22 mouse cellular contexts compared by ENCODE assay signal in genomic region chr4:134342213-134342779, GRCm38 (mm10). TPM values are rescaled to one million over a fixed set of nuclear protein-coding genes. Genes with fewer than 3 reads are reported as not detected.
DNase-seq lines count a peak whose midpoint lies in the region; ATAC-seq and TF ChIP-seq lines count a peak whose summit lies in the region.
"Had no signal": no experiment of that assay in that cellular context is flagged by ENCODE, and none has a peak within 500 bp of the region (broad histone marks: within the 10 kb centered on the region; RNA-seq: fewer than 3 reads in every experiment).

No protein-coding gene starts in this region.

- H3K27me3 ChIP-seq in forebrain, embryonic 10.5 days (ENCODE audit: poor library complexity, severe bottlenecking), result peaks cover 68% of the 10 kb centered on the region
- peaks cover 33% of the 10 kb centered on the region for H3K27me3 ChIP-seq in forebrain, embryonic 15.5 days
- peaks cover 28% of the 10 kb centered on the region for H3K27me3 ChIP-seq in stomach, embryonic 14.5 days (ENCODE audit: control insufficient read depth, insufficient read depth, low read length)
- no peaks in the 10 kb centered on the region for H3K27me3 ChIP-seq in stomach, postnatal 0 days (ENCODE audit: control insufficient read depth, insufficient read depth, low read length)
- H3K27me3 ChIP-seq: CH12.LX had no signal

- H3K4me1 ChIP-seq in forebrain, embryonic 10.5 days, result peaks cover 15% of the 10 kb centered on the region
- H3K4me1 ChIP-seq in forebrain, embryonic 15.5 days, result peaks cover 7% of the 10 kb centered on the region
- peaks cover 6% of the 10 kb centered on the region; the same call in 1 of the 2 replicates for H3K4me1 ChIP-seq in stomach, embryonic 14.5 days (ENCODE audit: control insufficient read depth, insufficient read depth, low read length)
- H3K4me1 ChIP-seq in stomach, postnatal 0 days (replicated peaks; ENCODE audit: control insufficient read depth, insufficient read depth), result no peaks in the 10 kb centered on the region

- TF ChIP-seq CTCF in stomach, postnatal 0 days (IDR thresholded peaks at IDR 0.05; ENCODE audit: low read depth), result no peak

- no peak for DNase-seq in forebrain, embryonic 10.5 days (ENCODE audit: extremely low spot score, low spot score)
- no peak for DNase-seq in stomach, postnatal 0 days (ENCODE audit: low spot score)
- DNase-seq in urinary bladder, adult 2 months (ENCODE audit: low spot score), result no peak
- no peak for DNase-seq in gastrocnemius, adult 8-10 months (ENCODE audit: low spot score in 2 of 2)
- DNase-seq: adrenal gland, adult 8-10 months; cerebellum, adult 11-12 months; forebrain, postnatal 0 days; gastrocnemius, postnatal 14 days; kidney, adult 18-20 months; lung, adult 2 months; midbrain, embryonic 14.5 days; right cerebral cortex, postnatal 14 days had no signal

- H3K36me3 ChIP-seq in forebrain, embryonic 10.5 days (replicated peaks), result no peaks in the 10 kb centered on the region
- no peaks in the 10 kb centered on the region for H3K36me3 ChIP-seq in forebrain, embryonic 15.5 days
- H3K36me3 ChIP-seq in stomach, embryonic 14.5 days (ENCODE audit: control insufficient read depth, insufficient read depth, low read length), result no peaks in the 10 kb centered on the region
- no peaks in the 10 kb centered on the region for H3K36me3 ChIP-seq in stomach, postnatal 0 days (ENCODE audit: control insufficient read depth, insufficient read depth, low read length)

- WGBS in forebrain, embryonic 10.5 days, result 46% methylated on average over 11 of the region's 11 CpGs
- WGBS in forebrain, embryonic 15.5 days, result 37% methylated on average over 11 of the region's 11 CpGs
- 31% methylated on average over 11 of the region's 11 CpGs for WGBS in stomach, embryonic 14.5 days
- WGBS in stomach, postnatal 0 days, result 29% methylated on average over 11 of the region's 11 CpGs

- ATAC-seq in forebrain, embryonic 15.5 days (replicated peaks), result no peak
- ATAC-seq in stomach, embryonic 14.5 days (ENCODE audit: insufficient number of reproducible peaks, insufficient read depth, low FRiP score, low read depth), result no peak
- ATAC-seq in stomach, postnatal 0 days (ENCODE audit: low FRiP score, low TSS enrichment), result no peak
- ATAC-seq in hematopoietic stem cell, adult 5-6 weeks (replicated peaks in 1 of 2; ENCODE audit: insufficient read depth in 1 of 2, low FRiP score in 2 of 2, low TSS enrichment in 1 of 2, low read depth in 1 of 2, poor library complexity in 2 of 2, severe bottlenecking in 2 of 2), result peak; percentile 15 to 32; a peak in 3 of 4 replicates
- no peak for ATAC-seq in erythroblast, adult 5-6 weeks (replicated peaks; ENCODE audit: low FRiP score, poor library complexity, severe bottlenecking)
- ATAC-seq: forebrain, postnatal 0 days had no signal

- no peak overlapping the region for H3K4me2 ChIP-seq in forebrain, embryonic 15.5 days (replicated peaks)
- H3K4me2 ChIP-seq in stomach, embryonic 14.5 days (replicated peaks; ENCODE audit: low read depth, low read length), result no peak overlapping the region
- no peak overlapping the region for H3K4me2 ChIP-seq in stomach, postnatal 0 days (replicated peaks; ENCODE audit: low read depth)

- H3K9ac ChIP-seq in forebrain, embryonic 15.5 days (replicated peaks), result no peak overlapping the region
- H3K9ac ChIP-seq in stomach, embryonic 14.5 days (replicated peaks; ENCODE audit: low read depth, low read length), result no peak overlapping the region
- no peak overlapping the region for H3K9ac ChIP-seq in stomach, postnatal 0 days (ENCODE audit: low read length)
- H3K9ac ChIP-seq: forebrain, postnatal 0 days had no signal

- no peak overlapping the region for H3K27ac ChIP-seq in forebrain, embryonic 10.5 days
- no peak overlapping the region for H3K27ac ChIP-seq in forebrain, embryonic 15.5 days (replicated peaks)
- no peak overlapping the region for H3K27ac ChIP-seq in stomach, embryonic 14.5 days (ENCODE audit: low read length)
- no peak overlapping the region for H3K27ac ChIP-seq in stomach, postnatal 0 days (replicated peaks)
- H3K27ac ChIP-seq: macrophage had no signal

- peak overlapping the region; percentile 47; the same call in 1 of the 2 replicates for H3K4me3 ChIP-seq in forebrain, embryonic 10.5 days
- H3K4me3 ChIP-seq in forebrain, embryonic 15.5 days, result no peak overlapping the region
- 0 out of 2 replicates have a peak overlapping the region, but pooled peaks have one; percentile 22 for H3K4me3 ChIP-seq in stomach, embryonic 14.5 days (ENCODE audit: low read depth, low read length)
- H3K4me3 ChIP-seq in stomach, postnatal 0 days (ENCODE audit: low read depth, low read length), result no peak overlapping the region
- H3K4me3 ChIP-seq: erythroblast, embryonic 14.5 days had no signal

- peaks cover 12% of the 10 kb centered on the region; the same call in 1 of the 2 replicates for H3K9me3 ChIP-seq in forebrain, embryonic 10.5 days
- H3K9me3 ChIP-seq in forebrain, embryonic 15.5 days, result no peaks in the 10 kb centered on the region
- H3K9me3 ChIP-seq in stomach, embryonic 14.5 days (ENCODE audit: control insufficient read depth, low read depth, low read length), result no peaks in the 10 kb centered on the region
- no peaks in the 10 kb centered on the region for H3K9me3 ChIP-seq in stomach, postnatal 0 days (ENCODE audit: control insufficient read depth, low read length)

- TF ChIP-seq EP300 in stomach, postnatal 0 days (optimal IDR thresholded peaks at IDR 0.05), result no peak

RNA-seq across cellular contexts. Expression of gene Slc30a2, which starts 0.7 kb away (rescaled TPM):
- not detected in 2 replicates for polyA plus RNA-seq in forebrain, embryonic 10.5 days (2016; fragmentation: Nextera tagmentation; extraction: Ambion mirVana)
- polyA plus RNA-seq in forebrain, embryonic 15.5 days (2015; fragmentation: Nextera tagmentation; extraction: Ambion mirVana), result 0.05 and 0.11 TPM in 2 replicates
- not detected in 2 replicates for polyA plus RNA-seq in stomach, embryonic 14.5 days (2014; fragmentation: Nextera tagmentation; extraction: Ambion mirVana)
- polyA plus RNA-seq in stomach, postnatal 0 days (2015; fragmentation: Nextera tagmentation; extraction: Ambion mirVana), result 0.06 and 0.07 TPM in 2 replicates
- not detected in 2 replicates for total RNA-seq in hematopoietic stem cell, adult 5-6 weeks (2017)
- polyA plus RNA-seq in urinary bladder, adult 2 months (2012; rRNA removed), result 0.06 and 0.08 TPM in 2 replicates
- 10 to 100 TPM in 2 of 4 experiments, 1 to 10 TPM in 2; 3.4 to 20.1 (median 11.8) TPM for total RNA-seq in gastrocnemius, adult 8-10 months (2022)
- total RNA-seq in erythroblast, adult 5-6 weeks (2015; ENCODE audit: low replicate concordance), result not detected in 2 replicates
- not detected in 2 replicates for total RNA-seq in erythroblast, adult 5-6 weeks (2017; ENCODE audit: low replicate concordance)
- total RNA-seq: forebrain, postnatal 0 days had no signal
- polyA plus RNA-seq: erythroblast, embryonic 14.5 days; hindbrain, embryonic 11.5 days; liver, adult 2 months; macrophage; midbrain, embryonic 14.5 days had no signal

RNA-seq across cellular contexts. Expression of gene Trim63, which starts 27.4 kb away (rescaled TPM):
- polyA plus RNA-seq in forebrain, embryonic 10.5 days (2016; fragmentation: Nextera tagmentation; extraction: Ambion mirVana), result 0.22 and 0.84 TPM in 2 replicates
- 0.13 and 0.24 TPM in 2 replicates for polyA plus RNA-seq in forebrain, embryonic 15.5 days (2015; fragmentation: Nextera tagmentation; extraction: Ambion mirVana)
- polyA plus RNA-seq in stomach, embryonic 14.5 days (2014; fragmentation: Nextera tagmentation; extraction: Ambion mirVana), result not detected in 2 replicates
- 0.07 and 0.13 TPM in 2 replicates for polyA plus RNA-seq in stomach, postnatal 0 days (2015; fragmentation: Nextera tagmentation; extraction: Ambion mirVana)
- not detected in 2 replicates for total RNA-seq in hematopoietic stem cell, adult 5-6 weeks (2017)
- 0.04 and 0.12 TPM in 2 replicates for polyA plus RNA-seq in urinary bladder, adult 2 months (2012; rRNA removed)
- 100 to 1,000 TPM; 202 to 681 (median 229) TPM for total RNA-seq in gastrocnemius, adult 8-10 months (2022)
- total RNA-seq in erythroblast, adult 5-6 weeks (2015; ENCODE audit: low replicate concordance), result not detected in 2 replicates
- not detected in 2 replicates for total RNA-seq in erythroblast, adult 5-6 weeks (2017; ENCODE audit: low replicate concordance)
- total RNA-seq: adrenal gland, adult 8-10 months; layer of hippocampus, adult 8-10 months had no signal
- polyA plus RNA-seq: erythroblast, embryonic 14.5 days; liver, adult 2 months; macrophage had no signal

RNA-seq across cellular contexts. Expression of gene Extl1, which starts 41.4 kb away (rescaled TPM):
- polyA plus RNA-seq in forebrain, embryonic 10.5 days (2016; fragmentation: Nextera tagmentation; extraction: Ambion mirVana), result 0.22 and 0.27 TPM in 2 replicates
- polyA plus RNA-seq in forebrain, embryonic 15.5 days (2015; fragmentation: Nextera tagmentation; extraction: Ambion mirVana), result 0.22 and 0.34 TPM in 2 replicates
- 0.64 and 0.98 TPM in 2 replicates for polyA plus RNA-seq in stomach, embryonic 14.5 days (2014; fragmentation: Nextera tagmentation; extraction: Ambion mirVana)
- 1.8 and 2.1 TPM in 2 replicates for polyA plus RNA-seq in stomach, postnatal 0 days (2015; fragmentation: Nextera tagmentation; extraction: Ambion mirVana)
- total RNA-seq in hematopoietic stem cell, adult 5-6 weeks (2017), result 0.20 and 0.50 TPM in 2 replicates
- 9.8 and 10.9 TPM in 2 replicates for polyA plus RNA-seq in urinary bladder, adult 2 months (2012; rRNA removed)
- total RNA-seq in gastrocnemius, adult 8-10 months (2022), result 10 to 100 TPM; 22.2 to 36.1 (median 29.7) TPM
- not detected in 2 replicates for total RNA-seq in erythroblast, adult 5-6 weeks (2015; ENCODE audit: low replicate concordance)
- total RNA-seq in erythroblast, adult 5-6 weeks (2017; ENCODE audit: low replicate concordance), result 0.42 TPM in 1 of 2 replicates, not detected in the other
- polyA plus RNA-seq: erythroblast, embryonic 14.5 days had no signal

RNA-seq across cellular contexts. Expression of gene Pafah2, which starts 53.8 kb away (rescaled TPM):
- polyA plus RNA-seq in forebrain, embryonic 10.5 days (2016; fragmentation: Nextera tagmentation; extraction: Ambion mirVana), result 6.3 and 6.4 TPM in 2 replicates
- polyA plus RNA-seq in forebrain, embryonic 15.5 days (2015; fragmentation: Nextera tagmentation; extraction: Ambion mirVana), result 7.7 TPM in 2 replicates
- polyA plus RNA-seq in stomach, embryonic 14.5 days (2014; fragmentation: Nextera tagmentation; extraction: Ambion mirVana), result 13.8 and 15.1 TPM in 2 replicates
- 16.8 and 17.1 TPM in 2 replicates for polyA plus RNA-seq in stomach, postnatal 0 days (2015; fragmentation: Nextera tagmentation; extraction: Ambion mirVana)
- total RNA-seq in hematopoietic stem cell, adult 5-6 weeks (2017), result 15.7 and 25.3 TPM in 2 replicates
- polyA plus RNA-seq in urinary bladder, adult 2 months (2012; rRNA removed), result 37.9 and 39.9 TPM in 2 replicates
- total RNA-seq in gastrocnemius, adult 8-10 months (2022), result 1 to 10 TPM; 2.2 to 2.8 (median 2.5) TPM
- 3.1 and 3.3 TPM in 2 replicates for total RNA-seq in erythroblast, adult 5-6 weeks (2015; ENCODE audit: low replicate concordance)
- 1.5 and 3.9 TPM in 2 replicates for total RNA-seq in erythroblast, adult 5-6 weeks (2017; ENCODE audit: low replicate concordance)
- polyA plus RNA-seq: erythroblast, embryonic 14.5 days had no signal

RNA-seq across cellular contexts. Expression of gene Pdik1l, which starts 54.6 kb away (rescaled TPM):
- polyA plus RNA-seq in forebrain, embryonic 10.5 days (2016; fragmentation: Nextera tagmentation; extraction: Ambion mirVana), result 21.7 and 22.0 TPM in 2 replicates
- 41.0 and 42.1 TPM in 2 replicates for polyA plus RNA-seq in forebrain, embryonic 15.5 days (2015; fragmentation: Nextera tagmentation; extraction: Ambion mirVana)
- polyA plus RNA-seq in stomach, embryonic 14.5 days (2014; fragmentation: Nextera tagmentation; extraction: Ambion mirVana), result 19.0 and 19.6 TPM in 2 replicates
- 8.3 and 8.4 TPM in 2 replicates for polyA plus RNA-seq in stomach, postnatal 0 days (2015; fragmentation: Nextera tagmentation; extraction: Ambion mirVana)
- 32.7 and 36.2 TPM in 2 replicates for total RNA-seq in hematopoietic stem cell, adult 5-6 weeks (2017)
- polyA plus RNA-seq in urinary bladder, adult 2 months (2012; rRNA removed), result 5.8 and 7.5 TPM in 2 replicates
- total RNA-seq in gastrocnemius, adult 8-10 months (2022), result 1 to 10 TPM; 2.5 to 4.1 (median 3.4) TPM
- 9.8 and 12.3 TPM in 2 replicates for total RNA-seq in erythroblast, adult 5-6 weeks (2015; ENCODE audit: low replicate concordance)
- 13.2 and 16.2 TPM in 2 replicates for total RNA-seq in erythroblast, adult 5-6 weeks (2017; ENCODE audit: low replicate concordance)

Comparison
In these comparisons a context has a peak if more than half of its experiments do, and no peak if none do; other contexts are left out.
1. H3K4me3 ChIP-seq: peak in forebrain, embryonic 10.5 days (single experiment) and stomach, embryonic 14.5 days (single experiment); none in forebrain, embryonic 15.5 days (single experiment) and stomach, postnatal 0 days (single experiment).
2. ATAC-seq: peak in hematopoietic stem cell, adult 5-6 weeks (2 of 2); none in forebrain, embryonic 15.5 days (single experiment), stomach, embryonic 14.5 days (single experiment), stomach, postnatal 0 days (single experiment) and erythroblast, adult 5-6 weeks (single experiment).